Mouse (Mus musculus): Measurements from ENCODE around the gene Uqcrc1. TPM values are rescaled to one million over a fixed set of nuclear protein-coding genes. Genes with fewer than 3 reads are reported as not detected.

Gene Uqcrc1
- polyA plus RNA-seq, 1 experiment from 2014 or later, result 499 TPM

MicroRNA genes within 50 kb of the gene (microRNA counts, 519-probe panel; counts per million panel counts)
- microRNA mmu-miR-711, result not detected

Small RNAs within 50 kb of the gene (microRNA-seq; reads per million reads assigned to microRNA genes)
- not detected for gene Mir711

Other genes with a start within 250 kb of the Uqcrc1 start
- gene Prkar2a, start 247.3 kb upstream of the Uqcrc1 start, polyA plus RNA-seq (2015; fragmentation: Nextera tagmentation; extraction: Ambion mirVana), result 32.9 and 39.3 TPM in 2 replicates
- 71.3 and 81.9 TPM in 2 replicates for gene Ip6k2, start 152.8 kb upstream of the Uqcrc1 start, polyA plus RNA-seq (2015; fragmentation: Nextera tagmentation; extraction: Ambion mirVana)
- 10.5 and 13.0 TPM in 2 replicates for gene Nckipsd, start 128.3 kb upstream of the Uqcrc1 start, polyA plus RNA-seq (2015; fragmentation: Nextera tagmentation; extraction: Ambion mirVana)
- gene Celsr3, start 110.3 kb upstream of the Uqcrc1 start, polyA plus RNA-seq (2015; fragmentation: Nextera tagmentation; extraction: Ambion mirVana), result 0.94 and 1.2 TPM in 2 replicates
- gene Slc26a6, start 83.3 kb upstream of the Uqcrc1 start, polyA plus RNA-seq (2015; fragmentation: Nextera tagmentation; extraction: Ambion mirVana), result 12.8 and 18.5 TPM in 2 replicates
- not detected in 2 replicates for gene Tmem89, start 22.0 kb upstream of the Uqcrc1 start, polyA plus RNA-seq (2015; fragmentation: Nextera tagmentation; extraction: Ambion mirVana)
- gene Col7a1, start 17.0 kb downstream of the Uqcrc1 start, polyA plus RNA-seq (2015; fragmentation: Nextera tagmentation; extraction: Ambion mirVana), result 5.9 and 6.6 TPM in 2 replicates
- 0.12 and 0.19 TPM in 2 replicates for gene Ucn2, start 49.4 kb downstream of the Uqcrc1 start, polyA plus RNA-seq (2015; fragmentation: Nextera tagmentation; extraction: Ambion mirVana)
- 9.6 and 10.2 TPM in 2 replicates for gene Pfkfb4, start 55.1 kb downstream of the Uqcrc1 start, polyA plus RNA-seq (2015; fragmentation: Nextera tagmentation; extraction: Ambion mirVana)
- 104 and 107 TPM in 2 replicates for gene Shisa5, start 101.9 kb downstream of the Uqcrc1 start, polyA plus RNA-seq (2015; fragmentation: Nextera tagmentation; extraction: Ambion mirVana)
- gene Trex1, start 123.1 kb downstream of the Uqcrc1 start, polyA plus RNA-seq (2015; fragmentation: Nextera tagmentation; extraction: Ambion mirVana), result 12.7 and 14.4 TPM in 2 replicates
- 24.7 and 26.1 TPM in 2 replicates for gene Atrip, start 137.5 kb downstream of the Uqcrc1 start, polyA plus RNA-seq (2015; fragmentation: Nextera tagmentation; extraction: Ambion mirVana)
- gene Ccdc51, start 145.9 kb downstream of the Uqcrc1 start, polyA plus RNA-seq (2015; fragmentation: Nextera tagmentation; extraction: Ambion mirVana), result 14.7 and 16.3 TPM in 2 replicates
- 586 and 587 TPM in 2 replicates for gene Tma7, start 146.0 kb downstream of the Uqcrc1 start, polyA plus RNA-seq (2015; fragmentation: Nextera tagmentation; extraction: Ambion mirVana)
- gene Plxnb1, start 158.8 kb downstream of the Uqcrc1 start, polyA plus RNA-seq (2015; fragmentation: Nextera tagmentation; extraction: Ambion mirVana), result 12.8 and 13.3 TPM in 2 replicates
- not detected in 2 replicates for gene Fbxw21, start 225.4 kb downstream of the Uqcrc1 start, polyA plus RNA-seq (2015; fragmentation: Nextera tagmentation; extraction: Ambion mirVana)

Data from stomach, embryonic 15.5 days (tissue).